Mouse (Mus musculus) C2C12 (cell line): ENCODE measurements at regions not wholly inside any gene's neighbourhood (a gene's known extent, or its start where the extent isn't known, plus 50 kb on each side); places are given as distances from the start of the nearest gene placed in this dataset.

Experiments
- CEBPB ChIP-seq: IDR thresholded peaks from one replicate; pipeline ENCODE4 v1.6.1; 2011; ENCODE audit warnings: low read depth, mild to moderate bottlenecking, control low read depth, moderate library complexity
- CTCF ChIP-seq: IDR thresholded peaks from one replicate; pipeline ENCODE4 v1.5.1; 2011; ENCODE audit not compliant: control insufficient read depth, insufficient read depth, insufficient read length
- FOSL1 ChIP-seq: IDR thresholded peaks from one replicate; pipeline ENCODE4 v1.8.0; 2011; ENCODE audit warnings: mild to moderate bottlenecking, low read length; ENCODE audit not compliant: poor library complexity, insufficient read depth, severe bottlenecking
- MAX ChIP-seq: IDR thresholded peaks from one replicate; pipeline ENCODE4 v1.6.1; 2011; ENCODE audit warnings: mild to moderate bottlenecking, control low read depth
- MYOG ChIP-seq: IDR thresholded peaks from one replicate; pipeline ENCODE4 v1.6.1; 2011; ENCODE audit not compliant: control insufficient read depth, insufficient read length; ENCODE audit errors: extremely low read depth
- USF1 ChIP-seq: IDR thresholded peaks from one replicate; pipeline ENCODE4 v1.6.1; 2011; ENCODE audit warnings: low read depth, mild to moderate bottlenecking, control low read depth, moderate library complexity

GRCm38 (mm10) chr5:112032036-112032435 lies 220.3 kb downstream of the Cryba4 start:
- TF ChIP-seq USF1 (no peak), CTCF (no peak), MYOG (no peak), CEBPB (no peak), FOSL1 (no peak), MAX (no peak)
